Mouse (Mus musculus): Measurements from ENCODE around the gene Ss18l2.

DNA sequence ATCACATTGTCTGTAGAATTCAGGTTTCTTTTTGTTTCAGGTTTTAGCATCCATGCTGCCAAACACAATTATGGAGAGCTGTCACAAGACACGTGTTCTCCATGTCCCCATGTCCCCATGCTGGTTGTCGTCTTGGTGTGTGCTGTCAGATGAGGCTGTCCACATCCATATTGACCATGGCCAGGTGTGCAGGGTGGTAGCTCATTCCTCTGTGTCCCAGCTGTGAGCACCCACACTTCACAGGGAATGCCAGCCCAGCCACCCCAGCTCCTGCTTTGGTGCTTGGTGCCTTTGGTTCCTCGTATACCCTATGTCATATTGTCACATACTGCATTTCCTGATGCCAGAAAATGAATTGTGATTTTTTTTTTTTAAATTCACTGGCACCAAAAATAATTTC is 44.5 kb downstream of the Ss18l2 start:
- no peak for TF ChIP-seq CTCF (conservative IDR thresholded peaks at IDR 0.05; ENCODE audit: low read length)
- no peak for TF ChIP-seq NANOG (IDR thresholded peaks at IDR 0.05; ENCODE audit: borderline replicate concordance, low read length)
- TF ChIP-seq POU5F1 (IDR thresholded peaks at IDR 0.05; ENCODE audit: borderline replicate concordance, low read length) = no peak
